Mouse (Mus musculus) heart, adult 9 months (tissue): ENCODE data around the gene Schip1.
A peak's percentile ranks its signal among the peaks of the same experiment; 100 is the strongest.

ENCODE experiments used
- DNase-seq, 2 experiments: peaks; one replicate each; pipeline ENCODE4 v3.0.0; 2022; ENCODE audit warnings: low spot score in 2 of 2

The Schip1 gene

DNA sequence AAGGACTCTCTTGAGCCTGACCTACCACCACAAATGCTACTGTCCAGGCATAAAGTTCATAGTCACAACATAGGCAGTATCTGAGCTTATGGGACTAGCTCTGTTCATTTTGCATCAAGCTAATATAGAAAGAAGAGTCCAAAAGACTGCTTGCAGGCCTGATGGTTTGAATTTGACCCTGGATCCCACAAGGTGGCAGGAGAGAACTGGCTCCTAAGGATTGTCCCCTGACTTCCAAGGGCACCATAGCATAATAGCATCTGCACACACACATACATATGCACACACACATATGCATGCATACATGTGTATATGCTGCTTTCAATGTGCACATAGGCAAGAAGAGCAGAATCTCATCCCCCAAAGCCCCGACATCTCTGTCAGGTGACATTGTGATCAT, 405.0 kb downstream of the Schip1 start:
- DNase-seq: no peak

DNA sequence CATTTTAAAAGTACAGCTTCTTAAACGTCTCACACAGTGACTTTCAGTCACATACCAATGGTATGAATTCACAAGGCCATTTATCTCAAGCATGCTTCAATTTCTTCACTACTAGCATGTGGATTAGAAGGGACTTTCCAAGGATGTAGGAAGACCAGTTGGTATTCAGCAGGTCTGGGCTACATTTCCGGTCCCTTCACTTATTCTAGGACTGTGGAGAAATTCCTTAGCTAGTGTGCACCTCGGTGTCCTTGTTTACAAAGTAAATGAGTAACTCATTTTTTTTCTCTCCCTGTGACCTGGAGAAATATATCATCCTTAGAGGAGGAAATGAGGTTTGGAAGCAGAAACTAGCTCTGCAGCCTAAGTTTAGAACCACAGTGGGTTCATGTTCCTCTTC, 405.5 kb downstream of the Schip1 start:
- DNase-seq: no peak

GRCm38 (mm10) chr3:68470622-68471021, 406.0 kb downstream of the Schip1 start:
- no peak for DNase-seq

GRCm38 (mm10) chr3:68476336-68476735, 411.7 kb downstream of the Schip1 start:
- DNase-seq: no peak

DNA sequence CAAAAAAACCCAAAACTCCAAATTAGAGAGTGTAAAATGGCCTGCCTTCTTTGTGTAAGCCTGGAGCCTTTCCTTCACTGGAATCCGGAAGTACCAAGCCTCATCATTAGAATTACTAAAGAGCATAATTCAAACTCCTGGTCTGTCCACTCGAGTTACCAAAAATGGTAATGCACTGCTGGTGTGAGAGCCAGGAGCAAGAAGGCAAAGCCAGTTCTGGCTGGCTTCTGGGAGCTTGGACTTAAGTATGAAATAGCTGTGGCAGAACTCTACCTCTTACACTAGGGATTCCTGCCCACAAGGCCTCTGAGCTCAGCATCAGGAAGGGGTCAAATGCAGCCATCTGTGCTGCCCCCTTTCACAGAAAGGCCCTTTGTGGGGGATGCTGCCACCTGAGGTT, 412.9 kb downstream of the Schip1 start:
- DNase-seq: no peak

GRCm38 (mm10) chr3:68479266-68479665, 414.7 kb downstream of the Schip1 start:
- no peak for DNase-seq

- DNase-seq: no peak
These were observed 418.9 kb downstream of the Schip1 start for GRCm38 (mm10) chr3:68483517-68483916.

DNA sequence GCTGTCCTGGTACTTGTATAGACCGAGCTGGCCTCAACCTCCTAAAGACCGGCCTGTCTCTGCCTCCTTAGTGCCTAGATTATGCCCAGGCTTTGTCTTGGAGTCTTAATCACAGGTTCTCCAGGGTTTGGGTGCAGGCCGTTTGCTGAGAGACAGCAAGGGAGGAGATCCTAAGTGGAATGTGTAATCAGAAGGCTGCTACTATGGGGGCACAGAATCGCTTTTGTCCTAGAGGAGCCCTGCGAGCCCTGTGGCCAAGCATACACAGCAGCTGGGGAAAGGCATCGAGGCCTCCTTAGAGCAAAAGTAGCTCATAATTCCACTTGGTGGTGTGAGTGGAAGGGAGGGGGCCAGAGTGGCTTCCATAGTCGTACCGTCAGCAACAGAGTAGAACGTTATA, 419.4 kb downstream of the Schip1 start:
- DNase-seq: no peak

DNA sequence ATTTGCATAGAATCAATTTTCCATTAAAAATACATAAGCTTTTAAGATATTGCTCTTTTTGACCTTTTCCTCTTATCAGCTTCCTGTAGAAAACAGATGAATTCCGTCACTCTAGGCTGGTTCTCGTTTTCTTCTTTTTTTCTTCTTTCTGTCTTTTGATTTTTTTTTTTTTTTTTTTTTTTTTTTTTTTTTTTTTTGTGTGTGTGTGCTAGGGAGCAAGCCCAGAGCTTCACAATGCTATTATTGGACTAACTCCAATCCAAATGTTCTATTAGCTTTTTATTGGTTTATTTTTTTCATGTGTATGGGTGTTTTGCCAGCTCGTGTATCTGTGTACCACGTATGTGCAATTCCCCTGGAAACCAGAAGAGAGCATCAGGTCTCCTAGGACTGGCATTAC, 420.0 kb downstream of the Schip1 start:
- no peak for DNase-seq

GRCm38 (mm10) chr3:68487621-68488020, 423.0 kb downstream of the Schip1 start:
- DNase-seq: no peak

GRCm38 (mm10) chr3:68488316-68488715, 423.7 kb downstream of the Schip1 start:
- DNase-seq: no peak

DNA sequence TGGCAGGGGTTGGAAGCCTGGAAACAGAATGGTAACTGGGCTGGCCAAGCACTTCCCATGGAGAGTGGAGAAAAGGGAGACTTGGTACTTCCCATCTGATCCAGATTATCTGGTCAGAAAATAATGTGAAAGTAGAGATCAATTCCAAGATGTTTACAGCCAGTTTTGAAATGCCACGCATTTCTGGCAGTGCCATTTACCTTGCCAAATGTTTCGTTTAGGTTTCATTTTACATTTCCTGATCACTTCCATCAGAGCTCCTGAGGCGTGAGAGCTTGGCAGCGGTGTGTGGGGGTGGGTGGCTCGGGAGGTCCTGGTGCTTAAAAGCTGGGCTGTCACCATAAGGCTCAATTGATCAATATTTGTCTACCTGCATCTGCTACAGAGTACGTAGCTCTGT, 426.9 kb downstream of the Schip1 start:
- DNase-seq: no peak

- DNase-seq: no peak
These were observed 427.5 kb downstream of the Schip1 start for GRCm38 (mm10) chr3:68492066-68492465.

GRCm38 (mm10) chr3:68492513-68492912, 427.9 kb downstream of the Schip1 start:
- peak; percentile 50 to 70 for DNase-seq

DNA sequence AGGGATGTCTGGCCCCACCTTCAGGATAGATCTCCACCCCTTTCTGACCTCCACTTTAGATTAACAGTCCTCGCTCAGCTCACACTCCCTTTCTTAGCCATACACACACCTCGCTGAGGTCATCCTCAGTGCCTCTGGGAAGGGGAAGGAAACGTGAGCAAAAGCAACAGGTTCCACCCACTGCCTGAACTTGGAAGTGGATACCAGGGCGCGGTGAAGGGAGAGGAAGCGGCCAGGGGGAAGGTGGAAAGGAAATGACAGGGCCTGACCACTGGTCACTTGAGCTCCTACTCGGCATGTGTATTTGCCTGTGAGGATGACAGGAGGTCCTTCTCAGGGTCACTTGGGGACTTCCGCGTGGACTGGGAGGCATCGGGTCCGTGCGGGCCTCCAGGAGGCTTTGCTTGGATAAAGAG, 428.6 kb downstream of the Schip1 start:
- DNase-seq: peak; percentile 82 to 89

DNA sequence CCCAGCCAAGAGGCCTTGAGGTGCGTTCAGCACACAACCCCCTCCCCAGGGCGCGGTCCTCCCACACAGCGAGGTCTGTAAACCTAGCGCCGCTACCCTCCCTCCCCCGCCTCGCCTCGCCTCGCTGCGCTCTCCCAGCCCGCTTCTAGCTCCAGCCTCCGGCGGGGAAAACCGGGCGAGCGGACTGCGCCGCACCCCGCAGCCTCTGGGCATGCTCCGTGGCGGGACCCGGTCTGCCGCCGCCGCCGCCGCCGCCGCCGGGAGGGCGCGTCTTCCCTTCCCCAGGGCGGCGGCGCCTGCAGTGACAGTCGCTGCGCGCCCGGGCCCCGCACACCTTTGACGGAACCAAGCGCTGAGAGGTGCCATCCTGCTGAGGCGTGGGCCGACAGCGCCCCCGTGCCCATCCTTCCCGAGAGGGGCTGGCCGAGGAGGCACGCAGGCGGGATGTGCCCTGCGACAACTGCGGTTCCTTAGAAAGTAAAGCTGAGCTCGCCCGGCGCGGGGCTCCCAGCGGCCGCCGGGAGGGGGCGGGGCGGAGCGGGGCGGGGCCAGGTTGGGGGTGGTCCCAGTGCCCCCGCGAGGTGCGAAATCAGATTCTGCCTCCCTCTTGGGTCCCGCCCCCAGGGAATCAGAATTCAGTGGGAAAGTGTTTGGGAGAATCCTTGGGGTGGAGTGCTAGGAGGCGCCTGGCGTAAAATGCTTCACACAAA, 429.1 kb downstream of the Schip1 start:
- peak; percentile 80 to 85 for DNase-seq

GRCm38 (mm10) chr3:68494296-68495095, 429.9 kb downstream of the Schip1 start:
- peak in 1 of 2 experiments; percentile 37 for DNase-seq

DNA sequence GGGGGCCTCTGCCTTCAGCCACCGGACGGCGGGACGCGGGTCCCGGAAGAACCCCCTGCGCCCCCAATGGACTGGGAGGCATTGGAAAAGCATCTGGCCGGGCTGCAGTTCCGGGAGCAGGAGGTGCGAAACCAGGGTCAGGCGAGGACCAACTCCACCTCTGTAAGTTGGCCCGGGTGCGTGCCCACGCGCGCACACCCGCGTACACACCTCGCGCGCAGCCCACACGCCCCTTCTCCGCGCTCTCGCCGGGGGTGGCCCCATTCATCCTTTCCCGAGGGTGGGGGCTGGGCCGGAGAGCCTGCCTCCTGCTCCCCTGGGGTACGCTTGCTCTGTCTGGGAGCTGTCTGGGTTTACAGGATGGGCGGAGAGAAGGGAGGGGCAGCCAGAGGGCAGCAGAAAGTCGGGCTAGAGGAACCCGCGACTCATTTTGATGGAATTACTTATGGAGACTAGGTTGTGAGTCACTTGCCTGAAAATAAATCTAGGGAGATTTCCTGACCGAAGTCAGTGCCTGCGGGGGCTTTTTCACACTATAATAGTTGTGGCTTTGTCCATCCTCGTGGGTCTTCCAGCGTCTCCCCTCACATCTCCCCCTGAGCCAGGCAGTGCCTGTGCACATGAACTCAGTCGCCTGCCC, 430.6 kb downstream of the Schip1 start:
- DNase-seq: peak; percentile 59 to 61

DNA sequence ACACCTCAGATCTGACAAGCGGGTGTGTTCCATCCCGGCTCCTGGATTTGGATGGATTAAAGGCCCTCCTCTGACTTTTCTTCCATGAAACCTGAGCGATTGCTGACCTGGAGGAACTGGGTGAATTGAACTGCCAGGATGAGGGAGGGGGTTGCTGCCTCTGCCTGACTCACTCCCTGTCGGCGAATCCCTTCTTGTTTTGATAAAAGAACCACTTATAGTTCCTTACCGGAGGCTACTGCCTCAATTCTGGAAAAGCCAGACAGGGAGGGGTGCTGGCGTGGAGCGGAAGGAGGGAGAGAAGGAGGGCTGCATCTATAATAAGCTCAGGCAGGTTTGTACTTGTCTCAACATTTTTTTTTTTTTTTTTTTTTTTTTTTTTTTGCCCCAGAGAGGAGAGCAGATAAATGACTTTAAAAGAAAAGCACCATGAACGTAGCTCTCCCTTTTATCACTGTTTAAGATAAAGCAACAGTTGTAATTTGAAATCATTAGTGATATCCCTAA, 431.2 kb downstream of the Schip1 start:
- DNase-seq: peak; percentile 19 to 21

GRCm38 (mm10) chr3:68496513-68496912, 431.9 kb downstream of the Schip1 start:
- no peak for DNase-seq

DNA sequence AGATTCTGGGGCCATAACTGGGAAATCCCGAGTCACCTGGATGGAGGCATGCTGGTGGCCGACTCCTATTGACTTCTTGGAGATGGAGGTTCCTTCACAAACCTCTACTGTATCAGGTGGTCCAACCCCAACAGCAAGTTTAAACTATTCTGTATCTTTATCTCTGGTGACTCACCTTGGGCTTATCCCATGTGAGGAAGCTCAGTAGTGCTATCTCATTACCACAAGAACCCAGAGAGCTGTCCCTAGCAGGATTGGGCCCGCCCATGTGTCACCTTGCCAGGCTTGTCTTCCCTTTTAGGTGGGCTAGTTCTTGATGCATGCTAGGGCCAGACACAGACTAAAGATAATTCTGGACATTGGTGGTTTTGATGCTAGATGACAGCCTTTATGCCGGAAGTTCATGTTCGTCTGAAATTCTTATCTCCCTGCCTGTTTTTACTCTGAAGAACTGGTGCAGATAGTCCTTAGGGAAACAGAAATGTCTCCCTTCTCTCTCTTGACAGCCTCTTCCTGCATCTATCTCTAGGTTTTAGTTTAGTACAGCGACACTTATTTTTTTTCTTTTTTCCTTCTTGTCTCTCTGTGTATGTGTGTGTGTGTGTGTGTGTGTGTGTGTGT, 435.0 kb downstream of the Schip1 start:
- no peak for DNase-seq

GRCm38 (mm10) chr3:68504838-68505237, 440.2 kb downstream of the Schip1 start:
- DNase-seq: no peak
